Mouse (Mus musculus) hindbrain, embryonic 14.5 days (tissue): Measurements from ENCODE around the gene 6430628N08Rik. TPM values are rescaled to one million over a fixed set of nuclear protein-coding genes. Genes with fewer than 3 reads are reported as not detected.

Experiments
- ATAC-seq: fragments of 200-750 bp; cut with Nextera tagmentation; 2 replicates; pipeline ENCODE4 v1.8.0; 2017; ENCODE audit warnings: moderate number of reproducible peaks, mild to moderate bottlenecking, moderate TSS enrichment, moderate library complexity; ENCODE audit not compliant: low FRiP score
- DNase-seq: peaks from one replicate; pipeline ENCODE4 v3.0.0-alpha.2; 2015; ENCODE audit warnings: low spot score
- H3K27ac ChIP-seq: fragments of 300-500 bp; sonication (generic); 2 replicates; pipeline ENCODE4 v1.5.1; 2014; ENCODE audit warnings: mild to moderate bottlenecking, moderate library complexity
- H3K27me3 ChIP-seq: fragments of 300-500 bp; sonication (generic); 2 replicates; pipeline ENCODE4 v1.6.1; 2014; ENCODE audit warnings: mild to moderate bottlenecking, low read length, mixed read lengths; ENCODE audit not compliant: control insufficient read depth, insufficient read depth
- H3K36me3 ChIP-seq: fragments of 300-500 bp; sonication (generic); replicated peaks from 2 replicates; pipeline ENCODE4 v1.6.1; 2014; ENCODE audit not compliant: control insufficient read depth, insufficient read depth
- H3K4me1 ChIP-seq: fragments of 300-500 bp; sonication (generic); replicated peaks from 2 replicates; pipeline ENCODE4 v1.6.1; 2014; ENCODE audit warnings: antibody characterized with exemption, low read length, mixed read lengths; ENCODE audit not compliant: control insufficient read depth, insufficient read depth
- H3K4me2 ChIP-seq: fragments of 300-500 bp; sonication (generic); replicated peaks from 2 replicates; pipeline ENCODE4 v1.6.1; 2014; ENCODE audit warnings: mild to moderate bottlenecking, moderate library complexity
- H3K4me3 ChIP-seq: fragments of 300-500 bp; sonication (generic); replicated peaks from 2 replicates; pipeline ENCODE4 v1.5.1; 2014; ENCODE audit warnings: mild to moderate bottlenecking, low read length
- H3K9ac ChIP-seq: fragments of 300-500 bp; sonication (generic); 2 replicates; pipeline ENCODE4 v1.6.1; 2014
- H3K9me3 ChIP-seq: fragments of 300-500 bp; sonication (generic); 2 replicates; pipeline ENCODE4 v1.6.1; 2016; ENCODE audit warnings: low read length; ENCODE audit not compliant: control insufficient read depth
- WGBS: fragments of 180-500 bp; shearing (Covaris S2); extraction: QIAGEN DNeasy Blood & Tissue Kit; methylation state at CpG from one replicate; pipeline ENCODE4 v1.1.7; 2014; 5-methylcytosine and 5-hydroxymethylcytosine counted together
- polyA plus RNA-seq: library from polyadenylated mRNA; unstranded; fragments of >200 nt; fragmentation: Nextera tagmentation; extraction: Ambion mirVana; gene quantifications from 2 replicates; pipeline ENCODE4 v1.2.1, GENCODE M21; 2014

6430628N08Rik gene
- polyA plus RNA-seq, 1 experiment from 2014 or later: not detected

GRCm38 (mm10) chr4:115878828-115879227 lies 11.6 kb upstream of the 6430628N08Rik start:
- DNase-seq (no peak), ATAC-seq (no peak)

GRCm38 (mm10) chr4:115881183-115881582 lies 9.3 kb upstream of the 6430628N08Rik start:
- Histone ChIP-seq H3K4me1 (peaks cover 25% of the 10 kb centered on the region), H3K27ac (peak overlapping the region; percentile 58), H3K36me3 (no peaks in the 10 kb centered on the region), H3K9ac (no peak overlapping the region), H3K4me2 (no peak overlapping the region; the same call in 1 of the 2 replicates), H3K9me3 (no peaks in the 10 kb centered on the region), H3K4me3 (no peak overlapping the region), H3K27me3 (no peaks in the 10 kb centered on the region)
- ATAC-seq (peak; percentile 44; the same call in 1 of the 2 replicates), DNase-seq (peak; percentile 72)
- 0% methylated on average over 1 of the region's 1 CpGs for WGBS

More at GRCm38 (mm10) chr4:115878828-115879227, 11.6 kb upstream of the 6430628N08Rik start:
- Histone ChIP-seq H3K4me1 (peaks cover 25% of the 10 kb centered on the region), H3K27me3 (no peaks in the 10 kb centered on the region), H3K36me3 (0 out of 2 replicates have a peak, but pooled peaks cover 3% of the 10 kb centered on the region), H3K9me3 (no peaks in the 10 kb centered on the region), H3K4me2 (peak overlapping the region; percentile 24; the same call in 1 of the 2 replicates), H3K27ac (peak overlapping the region; percentile 56), H3K9ac (no peak overlapping the region), H3K4me3 (no peak overlapping the region)
- WGBS: 33% methylated on average over 9 of the region's 9 CpGs

- Histone ChIP-seq H3K27me3 (no peaks in the 10 kb centered on the region), H3K4me3 (no peak overlapping the region), H3K4me2 (no peak overlapping the region), H3K4me1 (peaks cover 25% of the 10 kb centered on the region), H3K9me3 (no peaks in the 10 kb centered on the region), H3K36me3 (no peaks in the 10 kb centered on the region), H3K27ac (no peak overlapping the region), H3K9ac (no peak overlapping the region)
- ATAC-seq (no peak), DNase-seq (no peak)
- WGBS: 51% methylated on average over 4 of the region's 4 CpGs
Measured at GRCm38 (mm10) chr4:115882195-115882594, 8.3 kb upstream of the 6430628N08Rik start.

- no peak for DNase-seq
- Histone ChIP-seq H3K9me3 (no peaks in the 10 kb centered on the region), H3K4me2 (no peak within 1 kb of the TSS), H3K9ac (no peak within 1 kb of the TSS), H3K4me3 (no peak within 1 kb of the TSS), H3K4me1 (peaks cover 14% of the 10 kb centered on the region), H3K27ac (no peak within 1 kb of the TSS), H3K27me3 (no peaks in the 10 kb centered on the region), H3K36me3 (no peaks in the 10 kb centered on the region)
- 65% methylated on average over 6 of the region's 6 CpGs for WGBS
- no peak for ATAC-seq
Measured at GRCm38 (mm10) chr4:115884022-115884421, 6.4 kb upstream of the 6430628N08Rik start, which contains the start of gene Kncn. Gene Kncn, plus strand, starts transcription at chr4:115884400.

- Histone ChIP-seq H3K27ac (no peak overlapping the region), H3K9ac (no peak overlapping the region), H3K9me3 (no peaks in the 10 kb centered on the region), H3K36me3 (no peaks in the 10 kb centered on the region), H3K4me1 (peaks cover 17% of the 10 kb centered on the region), H3K27me3 (peaks cover 12% of the 10 kb centered on the region), H3K4me2 (no peak overlapping the region), H3K4me3 (no peak overlapping the region)
- WGBS: 82% methylated on average over 3 of the region's 3 CpGs
- DNase-seq (peak; percentile 64), ATAC-seq (peak; percentile 57; the same call in 1 of the 2 replicates)
Measured at GRCm38 (mm10) chr4:115885846-115886245, 4.6 kb upstream of the 6430628N08Rik start.

- Histone ChIP-seq H3K36me3 (no peaks in the 10 kb centered on the region), H3K4me3 (no peak overlapping the region), H3K4me2 (no peak overlapping the region), H3K27me3 (peaks cover 22% of the 10 kb centered on the region), H3K27ac (no peak overlapping the region), H3K4me1 (peaks cover 6% of the 10 kb centered on the region), H3K9me3 (no peaks in the 10 kb centered on the region), H3K9ac (no peak overlapping the region)
- 62% methylated on average over 1 of the region's 1 CpGs for WGBS
- no peak for ATAC-seq
- no peak for DNase-seq
Measured at GRCm38 (mm10) chr4:115886875-115887274, 3.6 kb upstream of the 6430628N08Rik start.

- peaks cover 26% of the 10 kb centered on the region for H3K27me3 ChIP-seq
- 10% methylated on average over 6 of the region's 6 CpGs for WGBS
- ATAC-seq: no peak
Measured at GRCm38 (mm10) chr4:115890066-115890465, 399 bp upstream of the 6430628N08Rik start.

GRCm38 (mm10) chr4:115894281-115894680 lies 3.8 kb downstream of the 6430628N08Rik start:
- Histone ChIP-seq H3K36me3 (no peaks in the 10 kb centered on the region), H3K27ac (no peak overlapping the region), H3K4me2 (no peak overlapping the region), H3K4me1 (peaks cover 17% of the 10 kb centered on the region), H3K27me3 (peaks cover 61% of the 10 kb centered on the region), H3K4me3 (no peak overlapping the region), H3K9me3 (no peaks in the 10 kb centered on the region), H3K9ac (no peak overlapping the region)
- no peak for ATAC-seq
- no peak for DNase-seq
- 11% methylated on average over 3 of the region's 3 CpGs for WGBS

More at GRCm38 (mm10) chr4:115890066-115890465, 399 bp upstream of the 6430628N08Rik start:
- H3K9ac ChIP-seq: peak overlapping the region; percentile 16; the same call in 1 of the 2 replicates
- no peaks in the 10 kb centered on the region for H3K36me3 ChIP-seq
- peak overlapping the region; percentile 24 for H3K4me3 ChIP-seq
- no peaks in the 10 kb centered on the region for H3K9me3 ChIP-seq
- peaks cover 6% of the 10 kb centered on the region for H3K4me1 ChIP-seq
- peak overlapping the region; percentile 57 for H3K4me2 ChIP-seq
- no peak for DNase-seq
- H3K27ac ChIP-seq: no peak overlapping the region

GRCm38 (mm10) chr4:115897901-115898631 lies 7.6 kb downstream of the 6430628N08Rik start:
- H3K36me3 ChIP-seq: no peaks in the 10 kb centered on the region
- DNase-seq (no peak), ATAC-seq (peak; percentile 54)
- H3K27ac ChIP-seq: no peak overlapping the region
- H3K4me3 ChIP-seq: peak overlapping the region; percentile 38
- peak overlapping the region; percentile 59 for H3K9ac ChIP-seq
- WGBS: under 1% methylated on average over 53 of the region's 56 CpGs
- H3K9me3 ChIP-seq: no peaks in the 10 kb centered on the region
- H3K27me3 ChIP-seq: peaks cover 67% of the 10 kb centered on the region
- peak overlapping the region; percentile 81 for H3K4me2 ChIP-seq
- H3K4me1 ChIP-seq: peaks cover 11% of the 10 kb centered on the region; the same call in 1 of the 2 replicates
